Mouse (Mus musculus) telencephalon, adult 2 months (tissue): ENCODE data around the gene Dnajc7.
"Not testable (repeated sequence)": the region's sequence is repeated elsewhere in the genome, so short reads cannot be mapped to it uniquely, and the experiment has no call there.

Experiments
- DNase-seq: peaks from one replicate; pipeline ENCODE4 v3.0.0-alpha.2; 2011; ENCODE audit warnings: low read depth, low spot score

The Dnajc7 gene

GRCm38 (mm10) chr11:100619982-100620381 lies at the start of gene Dnajc7:
Dnajc7 (minus strand) TSS chr11:100620168.
- DNase-seq = no peak

GRCm38 (mm10) chr11:100659806-100660205 lies 39.8 kb upstream of the Dnajc7 start:
- no peak for DNase-seq

GRCm38 (mm10) chr11:100656458-100656857 lies 36.5 kb upstream of the Dnajc7 start:
- no peak for DNase-seq

- not testable (repeated sequence) for DNase-seq
Observed at GRCm38 (mm10) chr11:100655589-100655988, 35.6 kb upstream of the Dnajc7 start.

- no peak for DNase-seq
Observed at GRCm38 (mm10) chr11:100651748-100652147, 31.8 kb upstream of the Dnajc7 start.

GRCm38 (mm10) chr11:100651205-100651604 lies 31.2 kb upstream of the Dnajc7 start:
- no peak for DNase-seq

GRCm38 (mm10) chr11:100648405-100648804 lies 28.4 kb upstream of the Dnajc7 start:
- no peak for DNase-seq

DNA sequence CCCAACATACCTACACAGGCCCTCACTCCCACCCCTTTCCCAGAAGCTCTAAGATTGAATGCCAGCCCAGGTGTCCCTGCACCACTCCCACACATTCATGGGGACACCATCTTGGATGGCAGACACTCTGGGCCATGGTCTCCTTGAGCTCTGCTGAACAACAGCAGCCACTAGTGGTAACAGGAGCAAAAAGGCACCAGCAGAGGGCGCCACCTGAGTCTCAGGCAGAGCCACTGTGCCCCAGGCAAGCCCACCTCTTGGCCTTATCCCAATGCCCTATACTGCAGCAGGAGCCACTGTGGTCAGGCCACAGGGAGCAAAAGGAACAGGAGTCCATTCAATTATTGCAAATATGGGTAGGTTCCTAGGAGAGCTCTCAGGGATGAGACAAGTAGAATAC lies 26.3 kb upstream of the Dnajc7 start:
- no peak for DNase-seq

- no peak for DNase-seq
Observed at GRCm38 (mm10) chr11:100643612-100644575, 23.9 kb upstream of the Dnajc7 start.

DNA sequence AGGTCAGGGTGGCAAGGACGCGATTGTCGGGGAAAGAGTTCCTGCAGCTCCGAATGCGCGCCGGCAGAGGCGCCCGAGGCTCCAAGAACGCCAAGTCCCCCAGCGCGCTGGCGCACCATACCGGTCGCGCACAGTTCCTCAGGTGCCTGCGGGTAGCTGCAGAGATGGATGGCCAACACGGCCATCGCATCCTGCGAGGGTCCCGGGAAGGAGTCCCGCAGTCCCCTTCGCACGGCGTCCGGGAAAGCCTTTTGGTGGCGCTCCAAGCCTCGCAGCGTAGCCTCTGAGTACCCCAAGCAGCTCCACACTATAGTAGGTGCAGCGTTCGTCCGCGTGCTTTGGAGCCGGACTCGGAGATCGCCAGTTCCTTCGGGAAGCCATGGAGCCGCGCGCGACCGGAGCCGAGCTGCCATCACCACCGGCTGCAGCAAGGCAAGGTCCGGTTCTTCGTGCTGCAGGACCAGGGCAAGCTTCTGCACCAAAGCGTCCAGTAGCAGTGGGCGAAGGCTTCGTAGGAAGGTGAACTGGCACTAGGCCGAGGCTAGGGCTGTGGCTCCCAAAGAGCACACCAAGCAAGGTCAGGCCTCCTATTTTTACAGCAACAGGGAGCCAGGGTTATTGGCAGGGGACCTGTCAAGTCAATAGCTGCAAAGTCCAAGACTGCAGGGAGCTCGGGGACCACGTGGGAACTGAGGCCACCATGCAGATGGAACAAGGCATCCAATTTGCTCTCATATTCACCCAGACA lies 20.4 kb upstream of the Dnajc7 start:
- peak; percentile 50 for DNase-seq

GRCm38 (mm10) chr11:100634530-100634929 lies 14.6 kb upstream of the Dnajc7 start:
- DNase-seq = no peak

- DNase-seq = no peak
Observed at GRCm38 (mm10) chr11:100628862-100629352, 8.9 kb upstream of the Dnajc7 start.

DNA sequence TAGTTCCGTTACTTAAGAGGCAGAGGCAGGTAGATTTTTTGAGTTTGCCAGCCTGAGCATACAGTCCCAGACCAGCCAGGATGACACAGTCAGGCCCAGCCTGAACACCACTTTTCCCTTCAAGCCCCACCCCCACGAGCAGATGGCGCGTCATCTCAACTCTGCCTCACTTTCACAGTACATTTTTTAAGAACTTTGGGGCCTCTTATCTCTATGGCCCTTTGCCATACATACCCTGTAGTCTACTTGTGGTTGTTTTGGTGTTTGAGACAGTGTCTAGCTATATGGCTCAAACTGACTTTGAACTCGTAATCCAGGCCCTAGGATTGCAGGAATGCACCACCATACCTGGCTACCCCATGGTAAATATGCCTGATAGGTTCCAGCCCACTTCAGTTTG lies 8.1 kb upstream of the Dnajc7 start:
- DNase-seq = no peak

DNA sequence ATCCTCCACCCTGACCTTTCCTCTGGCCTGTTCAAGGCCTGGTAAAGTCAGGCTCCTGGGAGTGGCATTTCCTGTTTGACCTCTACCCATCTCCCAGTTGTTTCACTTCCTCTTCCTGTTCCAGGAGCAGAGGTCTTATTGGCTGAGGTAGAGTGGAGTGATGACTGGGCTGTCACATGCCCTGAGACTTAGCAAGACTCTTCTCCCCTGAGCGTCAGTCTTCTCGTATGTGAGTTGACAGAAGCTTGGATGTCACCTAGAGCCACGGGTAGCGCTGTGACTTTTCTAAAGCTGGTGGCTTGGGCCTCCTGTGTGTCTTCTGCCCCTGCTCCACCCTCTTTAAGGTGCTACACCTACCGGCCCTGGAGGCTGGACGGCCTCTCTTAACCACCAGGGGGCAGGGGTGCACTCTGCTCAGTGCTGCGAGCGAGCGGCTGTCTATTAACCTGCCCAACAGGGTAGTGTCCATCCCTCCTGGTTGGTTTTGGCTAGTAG lies 6.8 kb upstream of the Dnajc7 start:
- peak; percentile 43 for DNase-seq

DNA sequence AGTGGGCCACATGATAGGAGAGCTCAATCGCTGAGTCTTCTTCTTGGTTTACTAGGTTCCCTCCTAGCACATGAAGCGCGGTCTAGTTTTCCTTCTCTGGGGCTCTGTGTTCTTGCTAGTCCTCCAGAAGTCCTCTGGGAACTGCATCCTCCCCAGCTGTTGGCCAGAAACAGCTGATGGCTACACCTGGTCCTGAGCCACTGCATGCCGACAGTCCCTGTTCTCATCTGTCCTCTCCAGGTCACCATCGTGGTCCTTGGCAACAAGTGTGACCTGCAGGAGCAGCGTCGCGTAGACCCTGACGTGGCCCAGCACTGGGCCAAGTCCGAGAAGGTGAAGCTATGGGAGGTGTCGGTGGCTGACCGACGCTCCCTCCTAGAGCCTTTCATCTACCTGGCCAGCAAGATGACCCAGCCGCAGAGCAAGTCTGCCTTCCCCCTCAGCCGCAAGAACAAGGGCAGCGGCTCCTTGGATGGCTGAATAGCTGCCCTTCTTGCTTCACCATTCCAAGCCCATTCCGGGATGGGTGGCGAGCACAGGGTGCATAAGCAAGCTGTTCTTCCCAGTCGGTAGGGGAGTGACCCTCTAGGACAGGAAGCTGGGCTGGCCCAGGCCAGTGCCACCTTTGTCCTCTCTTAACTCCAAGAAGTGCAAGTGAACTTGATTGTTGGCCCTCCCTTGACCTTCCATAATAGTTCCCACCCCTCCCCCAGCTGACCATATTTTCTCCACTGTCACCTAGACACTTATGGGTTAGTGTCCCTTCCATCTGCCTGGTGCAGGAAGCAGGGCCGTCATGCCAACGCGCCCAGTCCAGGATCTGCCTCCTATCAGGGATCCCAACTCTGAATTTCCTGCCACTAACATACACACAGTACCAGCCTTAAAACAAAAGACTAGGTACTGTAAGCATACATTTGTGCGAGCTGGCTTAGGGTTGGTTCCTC lies 6.1 kb upstream of the Dnajc7 start:
- no peak for DNase-seq

GRCm38 (mm10) chr11:100623867-100624266 lies 3.9 kb upstream of the Dnajc7 start:
- no peak for DNase-seq

- peak; percentile 96 for DNase-seq
Observed at GRCm38 (mm10) chr11:100622714-100623113, 2.7 kb upstream of the Dnajc7 start.

- DNase-seq = peak; percentile 95
Observed at GRCm38 (mm10) chr11:100619485-100619975, 438 bp downstream of the Dnajc7 start.

DNA sequence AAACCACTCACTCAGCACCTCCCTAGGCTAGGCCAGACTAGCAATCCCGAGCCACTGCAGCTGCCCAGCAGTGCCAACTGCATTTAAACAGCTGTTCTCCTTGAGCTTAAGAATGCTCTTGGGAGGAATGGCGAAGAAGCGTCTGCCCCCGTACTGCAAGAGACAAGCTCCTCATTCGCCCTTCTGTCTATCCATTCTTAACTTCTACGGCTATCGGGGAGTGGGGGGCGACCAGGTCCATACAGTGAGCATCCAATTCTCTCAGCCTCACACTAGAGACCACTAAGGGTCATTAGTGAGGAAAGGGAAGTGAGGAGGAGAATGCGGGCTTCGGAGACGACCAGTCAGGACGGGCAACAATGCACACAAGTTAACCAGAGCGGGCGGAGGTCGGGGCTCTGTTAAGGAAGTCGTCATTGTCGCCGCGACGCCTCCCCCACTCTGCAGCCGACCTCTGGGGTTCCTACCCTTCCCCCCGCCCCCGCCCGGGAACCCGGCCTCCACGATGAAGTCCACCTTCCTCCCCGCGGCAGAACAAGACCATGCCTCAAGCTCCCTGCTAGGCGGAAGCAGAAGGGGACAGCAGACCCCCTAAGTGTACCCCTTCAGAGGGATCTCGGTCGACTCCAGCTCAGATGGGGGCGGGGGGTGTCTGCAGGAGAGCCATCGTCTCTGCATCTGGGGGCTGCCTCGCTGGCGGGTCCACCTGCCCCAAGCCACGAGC lies 1.0 kb downstream of the Dnajc7 start, which contains the start of gene Nkiras2:
Gene Nkiras2, plus strand, starts transcription at position 484 of the 724 bp plus-strand sequence.
- peak; percentile 40 for DNase-seq

GRCm38 (mm10) chr11:100617480-100617879 lies 2.5 kb downstream of the Dnajc7 start:
- no peak for DNase-seq
